Mouse (Mus musculus): ENCODE results near the gene Tmem62.
"Not testable (repeated sequence)": the region's sequence is repeated elsewhere in the genome, so short reads cannot be mapped to it uniquely, and the experiment has no call there.

Gene Tmem62

GRCm38 (mm10) chr2:120998863-120999262, 22.0 kb downstream of the Tmem62 start:
- DNase-seq = no peak

- peak; percentile 46 for DNase-seq
Observed at GRCm38 (mm10) chr2:121003586-121003985, 26.8 kb downstream of the Tmem62 start.

- DNase-seq = peak; percentile 92
Observed at GRCm38 (mm10) chr2:121004018-121004811, 27.4 kb downstream of the Tmem62 start.

GRCm38 (mm10) chr2:121006986-121007385, 30.2 kb downstream of the Tmem62 start:
- peak; percentile 92 for DNase-seq

GRCm38 (mm10) chr2:121007925-121008663, 31.3 kb downstream of the Tmem62 start, which contains the start of gene Ccndbp1:
Ccndbp1 (plus strand) TSS chr2:121008403.
- DNase-seq = peak; percentile 83

GRCm38 (mm10) chr2:121008664-121009007, 31.8 kb downstream of the Tmem62 start:
- no peak for DNase-seq

- DNase-seq = no peak
Observed at GRCm38 (mm10) chr2:121009071-121009677, 32.4 kb downstream of the Tmem62 start.

- DNase-seq = no peak
Observed at GRCm38 (mm10) chr2:121012676-121013075, 35.9 kb downstream of the Tmem62 start.

- DNase-seq = no peak
Observed at GRCm38 (mm10) chr2:121015507-121015906, 38.7 kb downstream of the Tmem62 start.

- DNase-seq = no peak
Observed at GRCm38 (mm10) chr2:121016226-121016625, 39.4 kb downstream of the Tmem62 start.

- no peak for DNase-seq
Observed at GRCm38 (mm10) chr2:121017151-121017550, 40.3 kb downstream of the Tmem62 start.

GRCm38 (mm10) chr2:121022918-121023317, 46.1 kb downstream of the Tmem62 start:
- DNase-seq = no peak

GRCm38 (mm10) chr2:121036733-121037341, 60.0 kb downstream of the Tmem62 start, which contains the start of gene Epb42:
Epb42 (minus strand) TSS chr2:121037072.
- DNase-seq = no peak

GRCm38 (mm10) chr2:121038851-121039250, 62.0 kb downstream of the Tmem62 start:
- not testable (repeated sequence) for DNase-seq

GRCm38 (mm10) chr2:121039382-121039781, 62.6 kb downstream of the Tmem62 start:
- no peak for DNase-seq

- peak; percentile 23 for DNase-seq
Observed at GRCm38 (mm10) chr2:121041098-121041497, 64.3 kb downstream of the Tmem62 start.

- DNase-seq = no peak
Observed at GRCm38 (mm10) chr2:121045653-121046052, 68.8 kb downstream of the Tmem62 start.

GRCm38 (mm10) chr2:121052176-121052575, 75.4 kb downstream of the Tmem62 start:
- DNase-seq = no peak

GRCm38 (mm10) chr2:121054060-121054459, 77.2 kb downstream of the Tmem62 start:
- DNase-seq = peak; percentile 39

GRCm38 (mm10) chr2:121055915-121056314, 79.1 kb downstream of the Tmem62 start:
- DNase-seq = no peak
